Mouse (Mus musculus) limb, embryonic 10.5 days (tissue): Measurements from ENCODE around the gene Ppox. TPM values are rescaled to one million over a fixed set of nuclear protein-coding genes. Genes with fewer than 3 reads are reported as not detected.

Source experiments
- DNase-seq: peaks from one replicate; pipeline ENCODE4 v3.0.0-alpha.2; 2017; ENCODE audit warnings: low spot score
- H3K27ac ChIP-seq: fragments of 300-500 bp; sonication (generic); 2 replicates; pipeline ENCODE4 v1.5.1; 2016; ENCODE audit warnings: mild to moderate bottlenecking
- H3K27me3 ChIP-seq: fragments of 300-500 bp; sonication (generic); 2 replicates; pipeline ENCODE4 v1.6.1; 2016; ENCODE audit warnings: low read depth, mild to moderate bottlenecking; ENCODE audit not compliant: poor library complexity, severe bottlenecking
- H3K36me3 ChIP-seq: fragments of 300-500 bp; sonication (generic); 2 replicates; pipeline ENCODE4 v1.6.1; 2016; ENCODE audit warnings: mild to moderate bottlenecking, moderate library complexity
- H3K4me1 ChIP-seq: fragments of 300-500 bp; sonication (generic); 2 replicates; pipeline ENCODE4 v1.6.1; 2016
- H3K4me3 ChIP-seq: fragments of 300-500 bp; sonication (generic); 2 replicates; pipeline ENCODE4 v1.5.1; 2016; ENCODE audit warnings: mild to moderate bottlenecking, moderate library complexity
- H3K9me3 ChIP-seq: fragments of 300-500 bp; sonication (generic); replicated peaks from 2 replicates; pipeline ENCODE4 v1.6.1; 2016; ENCODE audit warnings: mild to moderate bottlenecking
- WGBS: fragments of 180-500 bp; shearing (Covaris S2); methylation state at CpG from one replicate; pipeline ENCODE4 v1.1.7; 2016; 5-methylcytosine and 5-hydroxymethylcytosine counted together
- polyA plus RNA-seq: library from polyadenylated mRNA; unstranded; fragments of >200 nt; fragmentation: Nextera tagmentation; extraction: Ambion mirVana; gene quantifications from 2 replicates; pipeline ENCODE4 v1.2.1, GENCODE M21; 2016

Ppox gene
- polyA plus RNA-seq, 1 experiment from 2014 or later = 62.3 TPM

- DNase-seq = no peak
- H3K4me1 ChIP-seq = peaks cover 8% of the 10 kb centered on the region
- peaks cover 14% of the 10 kb centered on the region for H3K27me3 ChIP-seq
- WGBS = 67% methylated on average over 3 of the region's 3 CpGs
- no peaks in the 10 kb centered on the region for H3K36me3 ChIP-seq
- no peak overlapping the region for H3K4me3 ChIP-seq
- no peak overlapping the region for H3K27ac ChIP-seq
- H3K9me3 ChIP-seq = no peaks in the 10 kb centered on the region
These were observed 17.2 kb upstream of the Ppox start for GRCm38 (mm10) chr1:171298226-171298625.

GRCm38 (mm10) chr1:171295063-171295402 is 14.0 kb upstream of the Ppox start:
- peaks cover 8% of the 10 kb centered on the region for H3K4me1 ChIP-seq
- H3K27me3 ChIP-seq = peaks cover 14% of the 10 kb centered on the region
- H3K4me3 ChIP-seq = peak overlapping the region; percentile 70
- 20% methylated on average over 3 of the region's 3 CpGs for WGBS
- H3K27ac ChIP-seq = peak overlapping the region; percentile 97
- peaks cover 10% of the 10 kb centered on the region for H3K36me3 ChIP-seq
- DNase-seq = no peak
- no peaks in the 10 kb centered on the region for H3K9me3 ChIP-seq

GRCm38 (mm10) chr1:171294298-171295062 is 13.5 kb upstream of the Ppox start, which contains the start of gene Ufc1:
Ufc1 (minus strand) TSS chr1:171295024.
- H3K4me1 ChIP-seq = peaks cover 8% of the 10 kb centered on the region
- DNase-seq = peak; percentile 81
- peaks cover 15% of the 10 kb centered on the region for H3K36me3 ChIP-seq
- peak within 1 kb of the TSS; percentile 70 for H3K4me3 ChIP-seq
- peaks cover 14% of the 10 kb centered on the region for H3K27me3 ChIP-seq
- peak within 1 kb of the TSS; percentile 97 for H3K27ac ChIP-seq
- no peaks in the 10 kb centered on the region for H3K9me3 ChIP-seq
- WGBS = under 1% methylated on average over 42 of the region's 42 CpGs

- peaks cover 8% of the 10 kb centered on the region for H3K4me1 ChIP-seq
- H3K27me3 ChIP-seq = peaks cover 14% of the 10 kb centered on the region
- WGBS = 33% methylated on average over 5 of the region's 5 CpGs
- H3K36me3 ChIP-seq = peaks cover 21% of the 10 kb centered on the region
- peak overlapping the region; percentile 97 for H3K27ac ChIP-seq
- peak overlapping the region; percentile 70 for H3K4me3 ChIP-seq
- DNase-seq = peak; percentile 30
- H3K9me3 ChIP-seq = no peaks in the 10 kb centered on the region
These were observed 12.9 kb upstream of the Ppox start for GRCm38 (mm10) chr1:171293906-171294297.

GRCm38 (mm10) chr1:171293351-171293750 is 12.4 kb upstream of the Ppox start:
- Histone ChIP-seq H3K36me3 (peaks cover 26% of the 10 kb centered on the region), H3K9me3 (no peaks in the 10 kb centered on the region), H3K4me3 (peak overlapping the region; percentile 70), H3K4me1 (peaks cover 9% of the 10 kb centered on the region), H3K27ac (0 out of 2 replicates have a peak overlapping the region, but pooled peaks have one; percentile 97), H3K27me3 (peaks cover 8% of the 10 kb centered on the region)
- 92% methylated on average over 3 of the region's 3 CpGs for WGBS
- no peak for DNase-seq

- H3K9me3 ChIP-seq = no peaks in the 10 kb centered on the region
- H3K4me1 ChIP-seq = peaks cover 27% of the 10 kb centered on the region
- H3K4me3 ChIP-seq = peak overlapping the region; percentile 96
- no peaks in the 10 kb centered on the region for H3K27me3 ChIP-seq
- H3K27ac ChIP-seq = peak overlapping the region; percentile 99
- peaks cover 61% of the 10 kb centered on the region for H3K36me3 ChIP-seq
- 58% methylated on average over 4 of the region's 4 CpGs for WGBS
- no peak for DNase-seq
These were observed 7.3 kb upstream of the Ppox start for GRCm38 (mm10) chr1:171288328-171288727.

GRCm38 (mm10) chr1:171287136-171288081 is 6.4 kb upstream of the Ppox start, which contains the start of gene Usp21:
Usp21 (minus strand) TSS chr1:171287991.
- Histone ChIP-seq H3K36me3 (peaks cover 66% of the 10 kb centered on the region), H3K4me1 (peaks cover 25% of the 10 kb centered on the region), H3K4me3 (peak within 1 kb of the TSS; percentile 96), H3K9me3 (no peaks in the 10 kb centered on the region), H3K27me3 (no peaks in the 10 kb centered on the region), H3K27ac (peak within 1 kb of the TSS; percentile 99)
- WGBS = 1% methylated on average over 49 of the region's 49 CpGs
- peak; percentile 94 for DNase-seq

GRCm38 (mm10) chr1:171286517-171286916 is 5.5 kb upstream of the Ppox start:
- no peaks in the 10 kb centered on the region for H3K27me3 ChIP-seq
- peaks cover 34% of the 10 kb centered on the region for H3K4me1 ChIP-seq
- peak; percentile 29 for DNase-seq
- H3K9me3 ChIP-seq = no peaks in the 10 kb centered on the region
- 0 out of 2 replicates have a peak overlapping the region, but pooled peaks have one; percentile 99 for H3K27ac ChIP-seq
- 91% methylated on average over 19 of the region's 19 CpGs for WGBS
- H3K4me3 ChIP-seq = peak overlapping the region; percentile 96
- H3K36me3 ChIP-seq = peaks cover 68% of the 10 kb centered on the region

- no peaks in the 10 kb centered on the region for H3K27me3 ChIP-seq
- 88% methylated on average over 20 of the region's 20 CpGs for whole genome bisulfite sequencing
- H3K4me1 ChIP-seq = peaks cover 38% of the 10 kb centered on the region
- DNase-seq = peak; percentile 28
- H3K9me3 ChIP-seq = no peaks in the 10 kb centered on the region
- no peak overlapping the region for H3K4me3 ChIP-seq
- H3K36me3 ChIP-seq = peaks cover 68% of the 10 kb centered on the region
- no peak overlapping the region for H3K27ac ChIP-seq
These were observed 4.3 kb upstream of the Ppox start for GRCm38 (mm10) chr1:171285096-171285892.

GRCm38 (mm10) chr1:171284491-171284890 is 3.5 kb upstream of the Ppox start:
- DNase-seq = peak; percentile 22
- no peak overlapping the region for H3K4me3 ChIP-seq
- H3K36me3 ChIP-seq = peaks cover 61% of the 10 kb centered on the region
- WGBS = 93% methylated on average over 15 of the region's 15 CpGs
- no peaks in the 10 kb centered on the region for H3K27me3 ChIP-seq
- H3K27ac ChIP-seq = no peak overlapping the region
- no peaks in the 10 kb centered on the region for H3K9me3 ChIP-seq
- peaks cover 46% of the 10 kb centered on the region for H3K4me1 ChIP-seq

GRCm38 (mm10) chr1:171283188-171284160 is 2.5 kb upstream of the Ppox start:
- 94% methylated on average over 18 of the region's 18 CpGs for WGBS
- H3K4me3 ChIP-seq = no peak overlapping the region
- H3K9me3 ChIP-seq = no peaks in the 10 kb centered on the region
- H3K27me3 ChIP-seq = no peaks in the 10 kb centered on the region
- DNase-seq = no peak
- peaks cover 55% of the 10 kb centered on the region for H3K36me3 ChIP-seq
- peaks cover 49% of the 10 kb centered on the region for H3K4me1 ChIP-seq
- no peak overlapping the region for H3K27ac ChIP-seq
